Mouse (Mus musculus) cerebellum, postnatal 25 days (tissue): Measurements from ENCODE around the gene Tfap2a.

Experiments used
- DNase-seq, 2 experiments: peaks; one replicate each; pipeline ENCODE4 v3.0.0; 2021; ENCODE audit warnings: mixed read lengths in 2 of 2

The Tfap2a gene

GRCm38 (mm10) chr13:40711661-40712525 lies 26.3 kb downstream of the Tfap2a start:
- DNase-seq = no peak

- DNase-seq = no peak
Measured at GRCm38 (mm10) chr13:40710062-40710342, 28.2 kb downstream of the Tfap2a start.

GRCm38 (mm10) chr13:40709321-40710061 lies 28.7 kb downstream of the Tfap2a start:
- DNase-seq = no peak

GRCm38 (mm10) chr13:40708913-40709312 lies 29.3 kb downstream of the Tfap2a start:
- DNase-seq = peak in 1 of 2 experiments; percentile 27

- DNase-seq = no peak
Measured at GRCm38 (mm10) chr13:40708271-40708670, 29.9 kb downstream of the Tfap2a start.

- DNase-seq = no peak
Measured at GRCm38 (mm10) chr13:40707646-40708045, 30.5 kb downstream of the Tfap2a start.

- DNase-seq = no peak
Measured at GRCm38 (mm10) chr13:40706612-40707011, 31.6 kb downstream of the Tfap2a start.

GRCm38 (mm10) chr13:40705821-40706425 lies 32.3 kb downstream of the Tfap2a start:
- no peak for DNase-seq

GRCm38 (mm10) chr13:40704864-40705455 lies 33.2 kb downstream of the Tfap2a start:
- no peak for DNase-seq

- DNase-seq = peak in 1 of 2 experiments; percentile 43
Measured at GRCm38 (mm10) chr13:40703982-40704501, 34.1 kb downstream of the Tfap2a start.

GRCm38 (mm10) chr13:40703123-40703797 lies 34.9 kb downstream of the Tfap2a start:
- no peak for DNase-seq

GRCm38 (mm10) chr13:40702361-40703122 lies 35.6 kb downstream of the Tfap2a start:
- DNase-seq = no peak

- no peak for DNase-seq
Measured at GRCm38 (mm10) chr13:40701691-40702090, 36.5 kb downstream of the Tfap2a start.

GRCm38 (mm10) chr13:40685790-40686189 lies 52.4 kb downstream of the Tfap2a start:
- DNase-seq = no peak

GRCm38 (mm10) chr13:40676730-40677129 lies 61.4 kb downstream of the Tfap2a start:
- no peak for DNase-seq
